Mouse (Mus musculus) common myeloid progenitor, adult 5-6 weeks (primary cell): ENCODE measurements at regions not wholly inside any gene's neighbourhood (a gene's known extent, or its start where the extent isn't known, plus 50 kb on each side); places are given as distances from the start of the nearest gene placed in this dataset.
A peak's percentile ranks its signal among the peaks of the same experiment; 100 is the strongest.

Source experiments
- ATAC-seq: replicated peaks from 2 replicates; pipeline ENCODE4 v1.8.0; 2016; ENCODE audit warnings: low read depth, mild to moderate bottlenecking, moderate TSS enrichment, inconsistent platforms; ENCODE audit not compliant: poor library complexity, severe bottlenecking

GRCm38 (mm10) chr12:12147088-12147687 lies 114.8 kb upstream of the Fam49a start:
- ATAC-seq: no peak

- ATAC-seq: peak; percentile 91
Observed at GRCm38 (mm10) chr12:12147847-12148246, 114.1 kb upstream of the Fam49a start.

DNA sequence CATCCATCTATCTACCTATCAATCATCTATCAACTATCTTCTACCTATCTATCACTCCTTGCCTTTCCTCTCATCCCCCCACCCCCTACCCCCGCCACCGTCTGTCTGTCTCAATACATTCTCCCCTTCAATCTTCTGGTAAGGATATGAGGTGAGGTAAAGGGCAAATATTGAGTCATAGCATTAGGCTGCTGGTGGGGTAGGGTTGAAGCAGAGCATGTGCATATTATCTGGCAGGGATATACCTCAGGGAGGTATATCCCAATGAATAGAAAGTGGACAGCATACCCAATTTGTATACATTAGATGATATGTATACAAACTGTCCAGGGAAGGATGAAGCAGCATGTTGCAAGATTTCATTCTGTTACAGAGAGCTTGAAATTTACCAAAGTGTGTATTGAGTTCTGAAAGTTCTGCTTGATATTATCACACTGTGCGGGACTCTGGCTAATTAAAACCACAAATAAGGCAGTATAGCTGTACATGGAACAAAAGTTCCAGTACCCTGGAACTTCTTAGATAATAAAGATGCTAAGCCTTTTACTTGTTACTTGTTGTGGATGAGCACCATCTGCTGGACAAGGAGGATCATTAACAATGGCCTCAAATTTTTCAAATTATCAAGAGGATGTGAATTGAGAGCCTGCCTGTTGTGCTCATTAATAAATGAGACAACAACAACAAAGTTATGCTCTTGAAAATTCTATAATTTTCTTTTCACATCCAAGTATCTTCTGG lies 113.1 kb upstream of the Fam49a start:
- ATAC-seq: peak; percentile 78

- ATAC-seq: peak; percentile 60; the same call in 1 of the 2 replicates
Observed at GRCm38 (mm10) chr12:12164411-12164810, 97.5 kb upstream of the Fam49a start.

- no peak for ATAC-seq
Observed at GRCm38 (mm10) chr12:12170581-12170980, 91.4 kb upstream of the Fam49a start.

DNA sequence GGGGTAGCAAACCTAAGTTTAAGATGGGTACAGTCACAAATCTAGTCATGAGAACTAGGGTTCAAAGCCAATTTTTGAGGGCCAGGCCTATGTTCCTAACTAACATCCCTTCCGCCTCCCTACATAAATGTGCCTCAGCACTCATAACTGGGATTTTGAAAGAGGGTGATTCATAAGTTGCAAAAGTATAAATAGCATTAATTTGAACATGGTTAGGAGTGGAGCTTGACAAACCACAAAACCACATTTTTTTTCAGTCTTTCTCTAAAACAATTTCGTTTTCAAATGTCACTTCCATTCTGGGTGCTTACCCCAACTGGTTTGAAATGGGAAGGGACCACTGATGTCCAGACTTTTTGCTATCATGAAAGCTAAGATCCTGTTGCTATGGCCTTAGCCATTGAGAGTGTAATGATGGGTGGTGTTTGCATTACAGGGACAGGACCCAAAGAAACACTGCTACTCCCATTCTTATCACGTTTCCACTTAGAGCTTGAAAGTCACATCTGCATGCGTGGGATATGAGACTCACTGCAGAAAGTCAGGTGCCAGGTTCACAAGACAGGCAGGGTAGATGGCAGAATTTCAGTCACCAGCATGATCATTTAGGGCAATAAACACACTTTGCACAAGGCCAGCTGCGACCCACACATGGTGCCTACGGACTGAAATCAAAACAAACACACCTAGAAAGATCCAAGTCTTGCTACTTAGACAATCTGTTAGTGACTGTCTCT lies 89.7 kb upstream of the Fam49a start:
- ATAC-seq: peak; percentile 34

- peak; percentile 74 for ATAC-seq
Observed at GRCm38 (mm10) chr12:12176331-12177263, 85.3 kb upstream of the Fam49a start.

GRCm38 (mm10) chr12:12177264-12178043 lies 84.5 kb upstream of the Fam49a start:
- no peak for ATAC-seq

- ATAC-seq: no peak
Observed at GRCm38 (mm10) chr12:12178391-12178790, 83.5 kb upstream of the Fam49a start.

GRCm38 (mm10) chr12:12179292-12179865 lies 82.6 kb upstream of the Fam49a start:
- no peak for ATAC-seq

GRCm38 (mm10) chr12:12180986-12181385 lies 81.0 kb upstream of the Fam49a start:
- no peak for ATAC-seq

- ATAC-seq: no peak
Observed at GRCm38 (mm10) chr12:12181686-12182085, 80.3 kb upstream of the Fam49a start.

GRCm38 (mm10) chr12:12186353-12186752 lies 75.6 kb upstream of the Fam49a start:
- no peak for ATAC-seq

GRCm38 (mm10) chr12:12195066-12195465 lies 66.9 kb upstream of the Fam49a start:
- ATAC-seq: no peak

DNA sequence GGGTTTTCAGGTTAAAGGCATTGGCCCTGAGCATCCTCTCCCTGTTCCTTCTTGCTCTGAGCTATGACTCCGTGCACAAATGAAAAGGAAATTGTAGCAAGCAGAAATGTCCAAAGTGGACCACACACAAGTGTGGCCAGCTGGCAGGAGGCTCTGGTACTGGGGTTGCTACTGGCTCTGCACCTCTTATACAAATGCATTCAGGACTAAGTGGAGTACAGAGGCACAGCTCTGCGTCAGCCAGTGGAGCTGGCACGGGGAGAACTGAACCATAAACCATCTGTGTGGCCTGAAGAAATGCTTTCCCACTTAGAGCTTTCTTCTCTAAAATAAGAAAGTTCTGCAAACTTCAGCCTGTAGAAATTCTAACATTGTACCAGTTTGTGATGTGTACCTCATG lies 65.3 kb upstream of the Fam49a start:
- ATAC-seq: no peak

DNA sequence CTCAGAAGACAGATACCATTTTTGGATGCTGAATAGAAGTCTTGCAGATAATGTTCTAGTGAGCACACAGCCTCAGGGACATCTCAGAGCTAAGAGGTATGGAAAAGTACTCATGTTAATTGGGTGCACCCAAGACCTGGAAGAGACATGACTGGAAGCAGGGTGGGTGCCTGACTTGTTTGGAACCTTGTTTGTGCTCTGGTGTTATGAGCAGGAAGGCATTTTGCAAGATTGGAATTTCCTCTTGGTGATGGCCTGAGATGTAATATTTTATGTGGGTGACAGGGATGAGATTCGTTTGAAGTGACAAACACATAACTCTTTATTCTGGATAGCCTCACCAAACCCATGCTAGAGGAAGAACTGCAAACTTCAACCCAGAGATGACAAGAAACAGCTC lies 53.7 kb upstream of the Fam49a start:
- no peak for ATAC-seq
